Mouse (Mus musculus): ENCODE measurements at regions not wholly inside any gene's neighbourhood (a gene's known extent, or its start where the extent isn't known, plus 50 kb on each side); places are given as distances from the start of the nearest gene placed in this dataset.

DNA sequence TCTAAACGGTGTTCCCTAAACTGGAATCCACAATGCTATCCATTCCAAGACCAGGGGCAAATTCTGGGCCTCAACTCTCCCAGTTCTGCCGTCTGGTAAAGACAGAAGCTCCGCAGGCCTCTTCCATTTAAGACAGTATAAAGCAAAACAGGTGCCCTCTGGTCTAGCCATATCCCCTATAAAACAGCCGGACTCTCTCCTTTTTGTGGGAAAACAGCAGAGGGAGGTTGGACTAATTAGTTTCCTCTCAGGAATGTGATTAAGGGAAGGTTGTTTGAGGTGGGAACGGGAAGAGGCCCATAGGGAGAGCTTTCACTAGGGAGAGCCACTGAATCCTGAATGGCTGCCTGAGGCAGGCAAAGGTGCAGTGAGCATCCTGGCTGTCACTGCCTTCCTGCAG lies 226.9 kb downstream of the Slc4a3 start:
- TF ChIP-seq CTCF (IDR thresholded peaks at IDR 0.05; ENCODE audit: low read depth) (no peak), EP300 (IDR thresholded peaks at IDR 0.05; ENCODE audit: low read depth) (no peak)

All from liver, postnatal 0 days (tissue).